Mouse (Mus musculus) heart, embryonic 14.5 days (tissue): ENCODE results near the gene Exosc8. TPM values are rescaled to one million over a fixed set of nuclear protein-coding genes. Genes with fewer than 3 reads are reported as not detected.
A peak's percentile ranks its signal among the peaks of the same experiment; 100 is the strongest.

Experiments used
- ATAC-seq: fragments of 200-750 bp; cut with Nextera tagmentation; 2 replicates; pipeline ENCODE4 v1.8.0; 2017; ENCODE audit warnings: low read depth, moderate TSS enrichment; ENCODE audit not compliant: insufficient number of reproducible peaks, insufficient read depth, low FRiP score
- H3K27ac ChIP-seq, 2 experiments: fragments of 200-500 bp in 1 of 2; fragments of 300-500 bp in 1 of 2; sonication (generic) in 1 of 2; replicated peaks in 1 of 2; 2 replicates each; pipeline ENCODE4 v1.5.1; 2012 to 2014; ENCODE audit warnings: low read depth in 2 of 2, low read length in 2 of 2, control low read depth in 1 of 2, mild to moderate bottlenecking in 1 of 2, mixed read lengths in 1 of 2; ENCODE audit not compliant: control insufficient read depth in 1 of 2, insufficient read depth in 1 of 2
- H3K27me3 ChIP-seq: fragments of 300-500 bp; sonication (generic); 2 replicates; pipeline ENCODE4 v1.6.1; 2014; ENCODE audit warnings: mild to moderate bottlenecking, low read length, control low read depth; ENCODE audit not compliant: control insufficient read depth, insufficient read depth
- H3K36me3 ChIP-seq: fragments of 300-500 bp; sonication (generic); 2 replicates; pipeline ENCODE4 v1.6.1; 2014; ENCODE audit warnings: mild to moderate bottlenecking, control low read depth, low read length, mixed read lengths; ENCODE audit not compliant: control insufficient read depth, insufficient read depth
- H3K4me1 ChIP-seq, 2 experiments: fragments of 200-500 bp in 1 of 2; fragments of 300-500 bp in 1 of 2; sonication (generic) in 1 of 2; 2 replicates each; pipeline ENCODE4 v1.6.1; 2012 to 2014; ENCODE audit warnings: low read length in 2 of 2, control low read depth in 1 of 2, mixed read lengths in 1 of 2; ENCODE audit not compliant: control insufficient read depth in 2 of 2, insufficient read depth in 2 of 2
- H3K4me2 ChIP-seq: fragments of 300-500 bp; sonication (generic); 2 replicates; pipeline ENCODE4 v1.6.1; 2014; ENCODE audit warnings: mild to moderate bottlenecking, low read length
- H3K4me3 ChIP-seq, 2 experiments: fragments of 200-500 bp in 1 of 2; fragments of 300-500 bp in 1 of 2; sonication (generic) in 1 of 2; 2 replicates each; pipeline ENCODE4 v1.5.1; 2012 to 2014; ENCODE audit warnings: low read length in 2 of 2, mild to moderate bottlenecking in 2 of 2, control low read depth in 1 of 2, low read depth in 1 of 2, moderate library complexity in 1 of 2; ENCODE audit not compliant: control insufficient read depth in 1 of 2, insufficient read depth in 1 of 2
- H3K9ac ChIP-seq: fragments of 300-500 bp; sonication (generic); 2 replicates; pipeline ENCODE4 v1.6.1; 2014; ENCODE audit warnings: mild to moderate bottlenecking, low read length
- H3K9me3 ChIP-seq: fragments of 300-500 bp; sonication (generic); 2 replicates; pipeline ENCODE4 v1.6.1; 2016; ENCODE audit warnings: low read length, control low read depth; ENCODE audit not compliant: control insufficient read depth
- WGBS: fragments of 180-500 bp; shearing (Covaris S2); extraction: QIAGEN DNeasy Blood & Tissue Kit; methylation state at CpG from one replicate; pipeline ENCODE4 v1.1.7; 2014; 5-methylcytosine and 5-hydroxymethylcytosine counted together
- polyA plus RNA-seq: library from polyadenylated mRNA; unstranded; fragments of >200 nt; fragmentation: Nextera tagmentation; extraction: Ambion mirVana; gene quantifications from 2 replicates; pipeline ENCODE4 v1.2.1, GENCODE M21; 2014

Gene Exosc8
- 70.6 and 79.7 TPM in 2 replicates for polyA plus RNA-seq

DNA sequence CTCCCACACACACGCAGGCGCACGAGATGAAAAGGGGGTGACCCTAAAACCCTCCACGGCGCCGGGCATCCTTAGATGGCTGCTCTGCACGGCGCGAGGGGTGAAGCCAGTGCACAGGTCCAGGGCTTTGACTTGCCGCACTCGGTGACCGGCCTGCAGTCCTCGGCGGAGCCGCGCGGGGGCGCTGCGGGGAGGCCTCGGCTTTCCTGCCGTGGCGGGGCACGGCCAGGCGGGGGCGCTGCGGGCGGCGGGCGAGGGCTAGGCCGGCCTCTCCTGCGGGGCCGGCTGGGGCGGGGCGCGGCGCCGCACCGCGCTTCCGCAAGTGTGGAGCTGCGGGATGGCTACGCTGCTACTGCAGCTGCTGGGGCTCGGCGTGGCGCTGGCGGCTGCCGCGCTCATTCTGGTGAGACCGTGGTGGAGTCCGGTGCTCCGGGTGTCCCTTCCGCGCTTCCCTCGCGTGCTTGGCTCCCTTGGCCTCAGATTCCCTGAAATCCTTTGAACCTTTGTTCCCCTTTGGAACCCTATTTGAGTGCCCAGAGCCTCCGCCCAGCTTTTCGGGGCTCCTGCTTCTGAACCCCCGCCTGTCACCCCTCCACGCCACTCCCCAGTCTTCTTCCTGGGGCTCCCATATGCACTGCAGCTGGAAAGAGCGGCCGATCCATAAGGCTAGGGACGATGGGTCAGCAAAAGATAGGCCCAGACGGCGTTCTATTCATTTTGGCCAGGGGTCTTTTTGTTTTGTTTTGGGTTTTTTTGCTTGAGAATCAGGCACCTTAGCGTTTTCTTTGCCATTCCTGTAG, at the start of gene Exosc8, which contains the start of gene Alg5:
Exosc8 (minus strand) TSS at position 147 of the 800 bp plus-strand sequence.
Alg5 (plus strand) TSS at position 293 of the 800 bp plus-strand sequence.
- peaks cover 0 to 12% of the 10 kb centered on the region in 2 experiments; a peak in 1 of 4 replicates for H3K4me1 ChIP-seq
- under 1% methylated on average over 63 of the region's 65 CpGs for WGBS
- peaks cover 47% of the 10 kb centered on the region for H3K36me3 ChIP-seq
- peak within 1 kb of the TSS; percentile 90 for H3K4me2 ChIP-seq
- peak within 1 kb of the TSS; percentile 78 to 89 for H3K4me3 ChIP-seq
- ATAC-seq = peak; percentile 85
- peak within 1 kb of the TSS; percentile 97 for H3K9ac ChIP-seq
- peak within 1 kb of the TSS; percentile 98 to 100 for H3K27ac ChIP-seq
- H3K9me3 ChIP-seq = no peaks in the 10 kb centered on the region
- H3K27me3 ChIP-seq = no peaks in the 10 kb centered on the region

DNA sequence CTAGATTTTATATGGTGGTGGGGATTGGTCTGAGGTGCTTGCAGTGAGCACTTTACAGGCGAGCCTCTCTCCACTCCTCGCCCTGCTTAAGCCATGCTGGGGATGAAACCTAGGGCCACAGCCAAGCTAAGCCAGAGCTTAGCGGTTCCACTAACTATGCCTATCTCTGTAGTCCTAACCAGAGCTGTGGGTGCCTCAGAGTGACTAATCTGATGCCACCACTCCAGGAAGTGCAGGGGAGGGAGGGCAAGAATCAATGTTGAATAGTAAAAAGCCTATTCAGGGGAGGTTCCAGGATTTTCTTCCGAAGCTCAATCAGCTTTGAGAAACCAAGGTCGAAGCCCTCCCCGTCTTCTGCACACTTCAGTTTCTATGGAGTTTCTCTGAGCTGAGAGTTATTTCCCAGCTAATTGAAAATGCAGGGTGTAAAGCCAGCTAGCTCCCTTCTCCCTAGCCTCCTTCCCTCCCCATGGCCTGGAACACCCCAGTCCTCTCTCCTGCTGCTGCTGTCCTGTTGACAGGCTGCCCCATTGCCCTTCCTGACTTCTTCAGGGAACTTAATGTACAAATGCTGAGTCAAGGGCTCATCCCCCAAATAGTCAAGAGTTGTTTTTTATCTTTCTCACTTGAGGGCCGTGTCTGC, 40.9 kb upstream of the Exosc8 start:
- peaks cover 8% of the 10 kb centered on the region; the same call in 1 of the 2 replicates for H3K9me3 ChIP-seq
- H3K9ac ChIP-seq = no peak overlapping the region
- H3K4me2 ChIP-seq = no peak overlapping the region
- no peaks in the 10 kb centered on the region for H3K36me3 ChIP-seq
- no peak for ATAC-seq
- H3K4me3 ChIP-seq = no peak overlapping the region
- H3K4me1 ChIP-seq = peaks cover 0 to 2% of the 10 kb centered on the region in 2 experiments; a peak in 1 of 4 replicates
- WGBS = 51% methylated on average over 7 of the region's 7 CpGs
- H3K27me3 ChIP-seq = no peaks in the 10 kb centered on the region
- no peak overlapping the region for H3K27ac ChIP-seq

DNA sequence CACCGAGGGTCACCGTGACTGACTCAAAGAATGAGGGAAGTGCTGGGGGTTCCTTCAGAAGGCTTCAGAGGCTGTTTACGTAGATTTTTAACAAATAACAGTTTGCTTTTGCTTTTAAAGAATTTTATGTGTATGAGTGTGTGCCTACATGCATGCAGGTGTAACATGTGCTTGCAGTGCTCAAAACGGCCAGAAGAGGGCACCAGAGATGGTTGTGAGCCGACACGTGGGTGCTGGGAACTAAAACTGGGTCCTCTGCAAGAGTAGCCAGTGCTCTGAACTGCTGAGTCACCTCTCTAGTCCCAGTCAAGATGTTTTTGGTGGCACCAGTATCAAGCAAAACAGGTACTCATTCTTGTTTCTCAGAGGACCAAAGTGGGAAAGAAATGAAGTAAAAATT, 38.4 kb upstream of the Exosc8 start:
- no peak overlapping the region for H3K4me2 ChIP-seq
- no peaks in the 10 kb centered on the region for H3K27me3 ChIP-seq
- H3K36me3 ChIP-seq = no peaks in the 10 kb centered on the region
- H3K27ac ChIP-seq = no peak overlapping the region
- H3K9me3 ChIP-seq = 0 out of 2 replicates have a peak, but pooled peaks cover 5% of the 10 kb centered on the region
- H3K9ac ChIP-seq = no peak overlapping the region
- ATAC-seq = no peak
- WGBS = 84% methylated on average over 6 of the region's 6 CpGs
- peaks cover 0 to 2% of the 10 kb centered on the region in 2 experiments; a peak in 1 of 4 replicates for H3K4me1 ChIP-seq
- no peak overlapping the region for H3K4me3 ChIP-seq

DNA sequence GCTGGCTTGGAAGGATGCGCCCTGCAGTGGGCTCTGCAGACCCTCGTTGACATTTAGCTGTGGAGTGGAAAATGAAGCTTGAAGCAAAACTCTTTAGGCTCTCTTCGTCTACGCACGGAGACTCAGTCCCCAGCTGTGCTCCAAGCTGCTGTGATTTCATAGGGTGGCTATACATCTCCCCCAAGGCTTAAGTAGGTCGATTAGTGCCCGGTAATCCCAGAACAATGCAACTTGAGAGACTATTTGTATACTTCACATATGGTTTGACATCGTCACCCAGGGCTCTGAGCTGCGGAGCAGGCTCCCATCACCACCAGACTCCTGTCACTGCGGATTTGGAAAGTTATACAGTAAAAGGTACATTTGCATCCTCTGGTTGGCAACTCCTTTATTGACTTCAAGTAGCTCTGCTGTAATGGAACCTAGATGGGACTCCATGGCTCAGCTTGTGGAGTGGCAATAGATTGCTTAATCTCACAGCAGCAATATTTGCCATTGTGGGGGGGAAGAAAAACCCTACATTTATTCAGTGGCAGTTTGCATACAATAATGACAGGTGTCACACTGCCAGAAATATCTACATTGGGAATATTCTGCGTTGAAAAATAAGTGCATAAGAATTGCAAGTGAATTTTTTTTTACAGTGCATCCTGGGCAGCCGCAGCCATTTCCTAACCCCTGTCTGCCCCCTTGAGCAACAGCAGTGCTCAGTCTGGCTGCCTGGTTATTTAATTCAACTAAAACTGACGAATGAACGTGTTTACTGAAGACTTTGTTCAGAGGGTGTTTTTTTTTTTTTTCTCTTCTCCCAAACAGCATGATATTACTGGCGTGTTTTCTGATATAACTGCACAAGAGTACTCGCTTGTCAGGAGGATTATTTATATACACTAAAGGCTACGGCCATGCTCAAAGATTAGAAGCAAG, 34.4 kb upstream of the Exosc8 start:
- Histone ChIP-seq H3K4me1 (no peaks in the 10 kb centered on the region), H3K4me2 (no peak overlapping the region), H3K27ac (no peak overlapping the region), H3K27me3 (no peaks in the 10 kb centered on the region), H3K9ac (no peak overlapping the region), H3K4me3 (no peak overlapping the region), H3K36me3 (no peaks in the 10 kb centered on the region), H3K9me3 (0 out of 2 replicates have a peak, but pooled peaks cover 5% of the 10 kb centered on the region)
- WGBS = 76% methylated on average over 17 of the region's 17 CpGs
- no peak for ATAC-seq

DNA sequence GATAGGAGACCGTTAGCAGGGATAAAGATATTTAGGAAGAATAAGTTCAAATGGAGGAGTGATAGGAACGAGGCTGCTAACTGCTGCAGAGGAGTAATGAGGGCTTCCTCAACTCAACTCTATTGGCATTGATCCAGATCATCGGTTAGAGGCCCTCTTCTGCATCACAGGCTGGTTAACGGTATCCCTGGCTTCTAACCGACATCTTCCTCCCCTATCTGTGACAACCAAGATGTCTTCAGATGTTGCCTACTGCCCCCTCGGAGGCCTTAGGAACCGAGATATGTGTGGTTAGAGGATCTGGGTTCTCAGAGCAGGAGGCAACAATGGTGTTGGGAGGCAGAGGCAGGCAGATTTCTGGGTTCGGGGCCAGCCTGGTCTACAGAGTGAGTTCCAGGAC, 33.4 kb upstream of the Exosc8 start:
- Histone ChIP-seq H3K4me1 (peaks cover 3 to 7% of the 10 kb centered on the region in 2 experiments; a peak in 2 of 4 replicates), H3K27me3 (no peaks in the 10 kb centered on the region), H3K36me3 (no peaks in the 10 kb centered on the region), H3K27ac (no peak overlapping the region), H3K9ac (no peak overlapping the region), H3K4me3 (no peak overlapping the region), H3K9me3 (0 out of 2 replicates have a peak, but pooled peaks cover 3% of the 10 kb centered on the region), H3K4me2 (no peak overlapping the region)
- 77% methylated on average over 8 of the region's 8 CpGs for WGBS
- ATAC-seq = no peak

DNA sequence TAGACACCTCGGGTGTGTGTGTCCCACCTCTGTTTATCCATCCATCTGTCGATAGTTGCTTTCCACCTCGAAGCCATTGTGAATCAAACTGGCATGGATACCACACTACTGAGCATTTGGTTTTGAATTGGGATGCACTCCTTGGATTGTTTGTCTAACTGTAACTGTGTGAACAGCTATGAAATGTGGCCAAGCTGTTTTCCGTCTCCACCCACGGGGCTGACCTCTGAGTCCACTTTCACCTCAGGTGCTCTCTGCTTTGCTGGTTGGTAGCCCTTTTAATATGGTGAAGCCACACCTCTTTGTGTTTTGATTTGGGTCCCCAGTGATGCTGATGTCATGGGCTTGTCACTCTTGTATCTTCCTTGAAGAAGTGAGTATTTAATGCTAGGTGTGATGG, 31.6 kb upstream of the Exosc8 start:
- H3K4me2 ChIP-seq = no peak overlapping the region
- H3K36me3 ChIP-seq = no peaks in the 10 kb centered on the region
- H3K27ac ChIP-seq = no peak overlapping the region
- 78% methylated on average over 5 of the region's 5 CpGs for WGBS
- no peak for ATAC-seq
- H3K4me1 ChIP-seq = peaks cover 3 to 7% of the 10 kb centered on the region in 2 experiments; a peak in 2 of 4 replicates
- no peaks in the 10 kb centered on the region for H3K27me3 ChIP-seq
- no peak overlapping the region for H3K9ac ChIP-seq
- H3K9me3 ChIP-seq = no peaks in the 10 kb centered on the region
- H3K4me3 ChIP-seq = no peak overlapping the region

DNA sequence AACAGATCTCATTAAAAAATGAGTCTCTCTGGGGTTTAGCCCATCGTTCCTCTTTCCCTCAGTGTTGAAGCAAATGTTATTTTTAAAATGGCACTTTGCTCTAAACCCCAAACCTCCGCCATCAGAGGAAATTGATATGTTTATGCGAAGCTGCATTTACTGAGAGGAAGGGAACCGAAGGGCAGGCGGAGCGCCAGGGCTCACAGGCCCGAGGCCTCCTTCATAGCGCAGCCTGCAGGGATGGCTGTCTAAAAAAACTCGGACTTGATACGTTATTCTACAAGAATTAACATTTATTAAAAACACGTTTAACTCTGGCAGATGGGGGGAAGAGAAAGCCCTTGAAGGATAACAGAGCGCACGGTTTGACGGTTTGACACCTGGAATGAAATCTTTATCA, 30.8 kb upstream of the Exosc8 start:
- H3K27ac ChIP-seq = no peak overlapping the region
- H3K4me2 ChIP-seq = no peak overlapping the region
- ATAC-seq = no peak

More for the DNA sequence above, 30.8 kb upstream of the Exosc8 start:
- Histone ChIP-seq H3K36me3 (no peaks in the 10 kb centered on the region), H3K4me3 (no peak overlapping the region), H3K27me3 (no peaks in the 10 kb centered on the region), H3K4me1 (peaks cover 3 to 7% of the 10 kb centered on the region in 2 experiments; a peak in 2 of 4 replicates), H3K9me3 (no peaks in the 10 kb centered on the region), H3K9ac (no peak overlapping the region)
- WGBS = 75% methylated on average over 14 of the region's 14 CpGs
